Mouse (Mus musculus): ENCODE results near the gene Gga1.

Gga1 gene

DNA sequence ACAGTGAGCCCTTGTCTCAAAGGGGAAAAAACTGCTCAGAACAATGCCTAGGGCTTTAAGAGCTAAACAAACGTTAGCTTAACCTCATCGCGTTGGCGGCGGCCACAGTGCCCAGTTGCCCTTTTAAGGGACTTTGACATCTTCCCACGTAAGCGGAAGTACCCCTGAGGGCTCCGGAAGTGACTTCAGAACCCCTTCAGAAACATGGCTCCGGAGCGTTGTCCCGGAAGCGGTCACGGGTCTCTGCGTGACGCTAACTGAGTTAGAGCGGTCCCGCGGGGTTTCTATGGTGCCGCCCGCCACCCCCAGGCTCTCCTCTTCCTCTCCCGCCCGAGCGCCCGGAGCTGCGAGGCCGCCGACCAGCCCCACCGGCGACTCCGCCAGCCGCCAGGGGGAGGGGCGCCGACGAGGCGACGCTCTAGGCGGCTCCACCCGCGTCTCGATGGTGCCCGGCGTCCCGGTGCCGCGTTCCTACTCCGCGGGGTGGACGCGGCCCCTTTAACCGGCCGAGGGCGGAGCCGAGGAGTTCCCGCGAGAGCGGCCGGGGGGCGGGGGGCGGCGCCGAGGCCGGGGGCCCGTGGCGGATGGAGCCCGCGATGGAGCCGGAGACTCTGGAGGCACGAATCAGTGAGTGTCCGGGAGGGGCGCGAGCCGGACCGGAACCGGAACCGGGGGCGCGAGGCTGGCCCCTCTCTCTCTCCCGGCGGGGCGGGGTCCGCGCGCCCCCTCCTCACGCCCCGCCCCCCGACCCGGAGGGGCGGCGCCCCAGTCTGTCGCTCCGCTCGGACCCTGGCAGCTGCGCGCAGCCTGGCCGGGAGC is at the start of gene Gga1:
TSS of gene Gga1 (plus strand) at position 200 of the 819 bp plus-strand sequence.
- DNase-seq = peak; percentile 95 to 97

DNA sequence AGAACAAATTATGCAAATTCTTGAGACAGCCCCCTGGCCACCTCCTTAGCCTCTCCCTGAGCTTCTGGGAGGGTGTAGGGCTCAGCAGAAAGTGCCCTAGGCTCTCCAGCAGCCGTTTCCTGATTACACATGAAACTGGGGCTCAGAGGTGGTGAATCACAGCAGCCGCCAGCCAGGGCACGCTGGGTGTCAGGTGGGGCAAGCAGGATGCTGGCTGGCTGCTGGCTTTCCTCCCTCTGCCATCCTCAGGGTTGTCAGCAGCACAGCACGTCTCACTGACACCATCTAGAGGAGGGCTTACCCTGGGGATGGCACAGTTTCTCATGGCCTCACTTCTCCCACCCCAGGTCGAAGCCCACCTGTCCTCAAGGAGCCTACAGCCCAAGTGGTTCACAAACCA is 48.7 kb upstream of the Gga1 start:
- no peak for DNase-seq

DNA sequence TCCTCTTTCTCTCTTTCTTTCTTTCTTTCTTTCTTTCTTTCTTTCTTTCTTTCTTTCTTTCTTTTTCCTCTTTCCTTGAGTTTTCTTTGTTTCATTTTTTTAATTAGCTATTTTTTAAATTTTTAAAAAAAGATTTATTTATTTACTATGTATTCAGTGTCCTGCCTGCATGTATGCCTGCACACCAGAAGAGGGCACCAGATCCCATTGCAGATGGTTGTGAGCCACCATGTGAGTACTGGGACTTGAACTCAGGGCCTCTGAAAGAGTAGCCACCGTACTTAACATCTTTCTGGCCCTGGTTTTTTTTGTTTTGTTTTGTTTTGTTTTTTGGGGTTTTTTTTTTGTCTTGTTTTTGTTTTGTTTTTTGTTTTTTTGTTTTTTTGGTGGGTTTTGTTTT is 47.4 kb upstream of the Gga1 start:
- DNase-seq = no peak

DNA sequence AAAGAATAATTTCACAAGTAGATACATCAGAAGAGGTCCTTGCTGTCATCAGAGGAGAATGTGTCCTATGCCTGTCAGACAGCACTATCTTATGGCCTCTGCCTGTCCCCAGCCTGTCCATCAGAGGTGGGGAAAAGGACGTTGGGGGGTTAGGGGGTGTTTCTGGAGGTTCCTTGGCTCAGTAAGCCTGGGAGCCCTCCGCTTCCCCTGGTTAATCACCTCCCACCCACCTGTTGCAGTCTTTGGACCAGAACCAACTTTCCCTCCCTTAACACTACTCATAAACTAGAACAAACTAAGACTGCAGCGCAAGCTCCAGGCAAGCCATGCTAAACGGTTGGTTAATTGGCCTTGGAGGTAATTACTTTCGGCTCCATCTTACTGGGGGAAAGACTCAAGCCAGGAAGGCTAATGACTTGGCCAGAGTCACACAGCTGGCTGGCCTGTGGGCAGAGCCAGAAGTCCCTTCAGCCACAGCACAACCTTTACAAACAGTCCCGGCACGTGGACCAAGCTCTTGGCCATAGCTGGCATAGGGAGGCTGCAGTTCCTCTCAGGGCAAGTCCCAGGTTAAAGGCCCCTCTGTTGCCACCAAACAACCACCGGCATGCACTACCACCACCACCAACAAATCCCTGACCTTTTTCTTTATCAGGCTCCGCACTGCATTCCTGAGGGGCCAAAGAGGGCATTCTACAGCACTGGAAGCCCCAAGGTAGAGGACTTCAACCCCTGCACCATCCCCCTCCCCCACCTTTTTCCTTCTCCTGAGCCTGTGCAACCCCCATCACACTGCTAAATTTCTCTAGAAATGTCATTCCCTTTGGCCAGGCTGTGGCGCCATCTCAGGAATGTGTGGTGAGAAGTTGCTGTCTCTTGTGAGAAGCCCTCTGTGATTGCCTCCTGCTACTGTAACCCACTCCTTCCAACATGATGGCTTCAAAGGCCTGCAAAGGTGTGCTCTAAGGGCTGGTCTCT is 46.0 kb upstream of the Gga1 start:
- DNase-seq = no peak

DNA sequence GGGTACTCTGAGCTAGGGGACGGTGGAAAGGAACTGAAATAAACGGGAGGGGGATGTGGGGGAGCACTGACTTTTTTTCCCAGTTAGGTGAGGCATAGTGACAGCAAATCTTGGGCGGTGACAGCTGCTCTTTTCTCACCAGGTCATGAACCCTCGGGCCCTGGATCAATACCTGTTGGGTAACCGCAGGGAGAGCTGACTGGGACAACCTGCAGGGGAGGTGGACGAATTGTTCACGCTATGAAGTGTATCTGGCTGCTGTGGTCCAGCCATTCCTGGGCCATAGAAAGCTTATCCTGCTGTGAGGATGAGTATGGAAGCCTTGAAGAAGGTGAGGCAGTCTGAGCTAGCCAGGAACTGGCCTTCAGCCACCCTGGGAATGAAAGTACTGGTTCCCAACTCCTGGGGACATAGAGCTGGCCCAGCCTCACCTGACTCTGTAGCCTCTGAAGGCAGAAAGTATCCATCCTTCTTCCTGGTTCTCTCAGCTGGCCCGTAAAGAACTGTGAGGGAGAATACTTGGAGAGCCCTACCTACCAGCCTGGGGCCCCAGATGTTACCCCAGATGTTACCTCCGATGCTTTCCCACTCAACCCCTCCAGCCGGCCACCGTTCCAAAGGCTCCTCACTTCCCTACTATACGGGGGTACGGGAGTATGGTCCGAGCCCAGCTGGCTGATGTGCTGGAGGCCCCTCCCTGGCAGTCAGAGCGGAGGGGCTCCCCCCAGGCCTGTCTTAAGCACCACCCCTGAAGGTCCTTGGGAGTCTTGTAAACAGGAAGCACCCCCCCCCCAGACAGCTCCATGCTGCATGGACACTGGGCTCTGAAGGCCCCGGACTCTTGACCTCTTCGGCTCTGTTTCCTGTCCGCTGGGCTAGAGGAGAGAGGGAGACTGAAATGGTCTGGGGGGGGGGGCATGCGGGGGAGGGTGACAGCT is 45.0 kb upstream of the Gga1 start:
- peak; percentile 64 to 80 for DNase-seq

DNA sequence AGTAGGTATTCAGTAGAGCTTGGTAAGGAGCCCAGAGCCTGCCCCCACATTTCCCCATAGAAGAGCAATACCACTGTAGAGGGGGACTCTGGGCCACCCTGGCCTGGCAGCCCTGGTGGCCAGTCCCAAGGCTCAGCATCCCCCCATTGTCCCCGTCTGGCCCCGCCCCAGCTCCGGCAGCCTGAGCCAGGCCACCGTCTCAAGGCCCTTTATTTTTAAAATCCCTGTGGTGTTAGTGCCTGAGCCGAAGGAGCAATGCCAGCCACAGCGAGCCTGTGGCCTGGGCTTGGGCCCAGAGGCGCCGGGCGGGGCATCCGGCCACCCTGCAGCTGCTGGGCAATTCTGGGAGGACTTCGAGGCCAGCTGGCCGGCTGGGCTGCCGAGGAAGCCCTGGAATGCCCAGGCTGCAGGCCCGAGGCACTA is 44.3 kb upstream of the Gga1 start:
- DNase-seq = peak; percentile 85 to 87

DNA sequence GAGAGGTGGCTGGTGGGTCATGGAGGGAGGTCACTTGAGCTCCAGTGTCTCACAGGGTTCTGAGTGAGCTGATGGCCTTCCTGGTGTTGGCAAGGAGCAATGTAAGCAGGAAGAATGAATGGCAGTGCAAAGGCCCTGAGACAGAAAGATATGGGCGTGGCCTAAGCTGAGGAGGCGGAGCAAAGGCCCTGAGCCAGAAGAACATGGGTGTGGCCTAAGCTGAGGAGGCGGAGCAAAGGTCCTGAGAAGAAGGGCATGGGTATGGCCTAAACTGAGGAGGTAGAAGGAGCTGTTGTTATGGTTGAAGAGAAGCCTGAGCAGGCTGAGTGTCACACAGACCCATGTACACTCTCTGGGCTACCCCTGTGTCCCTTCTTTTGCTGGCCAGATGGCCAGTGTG is 43.4 kb upstream of the Gga1 start:
- DNase-seq = no peak

DNA sequence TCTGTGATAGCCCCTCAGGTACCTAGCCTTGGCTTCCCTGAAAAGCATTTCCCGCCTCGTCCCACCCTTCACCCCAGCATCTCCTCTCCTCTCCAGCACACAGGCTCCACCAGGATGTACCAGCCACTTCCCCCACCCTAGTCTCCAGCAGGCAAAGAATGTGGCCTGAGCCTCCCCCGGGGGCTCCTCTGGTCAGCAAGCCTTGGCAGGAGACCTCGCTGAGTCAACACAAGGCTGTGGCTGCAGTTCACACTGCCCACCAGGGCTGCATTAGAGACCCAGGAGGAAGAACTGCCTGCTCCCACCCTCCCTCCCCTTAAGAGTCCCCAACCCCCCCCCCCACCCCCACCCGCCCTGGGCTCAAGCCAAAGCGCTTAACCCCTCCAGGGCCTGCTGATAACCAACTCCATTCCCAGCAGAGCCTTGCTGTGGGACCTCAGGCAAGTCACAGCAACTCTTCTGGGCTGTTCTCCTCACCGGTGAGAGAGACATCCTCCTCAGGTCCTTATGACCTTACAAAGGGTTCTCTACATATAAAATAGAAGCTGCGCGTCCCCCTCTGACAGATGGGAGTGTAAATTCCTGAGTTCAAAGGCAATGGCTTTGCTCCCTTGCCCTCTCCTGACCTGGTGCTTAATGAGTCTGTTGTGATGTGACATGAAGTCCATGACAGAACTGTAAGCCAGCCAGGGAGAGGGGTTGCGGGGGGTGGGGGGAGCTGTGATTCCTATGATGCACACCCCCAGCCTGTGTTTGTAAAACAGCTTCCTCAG is 42.6 kb upstream of the Gga1 start:
- DNase-seq = peak in 1 of 2 experiments; percentile 30

DNA sequence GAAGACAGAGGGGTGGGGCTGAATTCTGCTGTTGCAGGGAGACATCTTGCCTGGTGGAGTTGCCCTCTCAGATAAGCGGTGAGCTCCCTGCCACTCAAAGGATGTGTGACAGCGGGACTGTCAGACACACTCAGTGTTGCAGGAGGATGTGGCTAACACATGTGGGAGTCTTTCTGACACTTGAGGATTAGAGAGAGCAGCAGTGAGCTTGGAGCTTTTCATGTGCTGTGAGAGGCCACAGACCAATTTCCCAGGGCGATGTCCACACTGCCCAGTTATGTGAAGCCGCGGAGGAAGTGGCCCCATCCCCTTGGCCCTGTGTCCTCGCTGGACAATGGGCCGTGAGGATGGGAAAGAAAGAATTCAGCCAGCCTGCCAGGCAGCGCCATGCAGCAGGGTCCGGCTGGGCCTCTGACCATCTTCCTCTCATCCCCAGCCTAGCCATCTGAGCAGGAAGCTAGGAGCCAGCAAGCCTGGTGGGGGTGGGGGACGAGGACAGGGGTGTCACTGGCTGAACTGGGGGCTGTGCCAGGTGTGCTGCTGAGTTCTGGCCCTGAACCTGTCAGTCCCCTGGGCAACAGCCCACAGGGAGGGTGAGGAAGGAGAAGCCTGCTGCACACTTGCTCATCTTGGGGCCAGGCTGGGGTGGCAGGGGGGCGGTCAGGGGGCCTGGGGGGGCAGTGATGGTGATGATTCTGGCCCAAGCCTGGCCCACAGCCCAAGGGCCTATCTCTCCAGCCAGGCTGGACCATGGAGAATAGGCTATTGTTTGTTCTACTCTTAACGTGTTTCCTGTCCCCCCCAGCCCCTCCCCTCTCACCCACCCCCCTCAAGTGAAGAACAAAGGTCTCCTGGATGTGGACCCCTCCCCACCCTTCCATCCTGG is 41.5 kb upstream of the Gga1 start:
- peak; percentile 60 to 75 for DNase-seq

DNA sequence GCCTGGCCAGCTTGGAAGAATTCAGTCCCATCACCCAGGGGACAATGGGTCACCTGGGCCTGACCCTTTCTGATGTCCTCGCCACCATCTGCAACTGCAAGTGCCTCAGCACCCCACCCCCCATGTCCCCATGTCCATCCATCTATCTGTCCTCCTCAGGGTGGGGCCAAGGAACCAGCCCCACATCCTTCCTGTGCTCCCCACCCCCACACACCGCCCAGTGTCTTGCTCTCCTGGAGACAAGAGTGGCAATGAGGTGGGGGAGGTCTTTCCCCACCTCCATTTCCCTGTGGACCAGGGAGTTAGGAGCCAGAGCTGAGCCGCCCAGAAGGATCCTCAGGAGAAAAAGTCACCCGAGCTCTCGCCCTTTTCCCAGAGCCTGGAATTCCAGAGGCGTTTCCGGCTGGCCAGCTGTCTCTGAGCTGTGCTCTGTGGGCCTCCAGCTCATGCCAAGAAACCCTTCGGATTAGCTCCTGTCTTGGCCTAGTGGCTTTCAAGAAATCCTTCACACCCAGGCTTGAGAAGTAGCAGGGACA is 40.8 kb upstream of the Gga1 start:
- DNase-seq = peak; percentile 71 to 84

DNA sequence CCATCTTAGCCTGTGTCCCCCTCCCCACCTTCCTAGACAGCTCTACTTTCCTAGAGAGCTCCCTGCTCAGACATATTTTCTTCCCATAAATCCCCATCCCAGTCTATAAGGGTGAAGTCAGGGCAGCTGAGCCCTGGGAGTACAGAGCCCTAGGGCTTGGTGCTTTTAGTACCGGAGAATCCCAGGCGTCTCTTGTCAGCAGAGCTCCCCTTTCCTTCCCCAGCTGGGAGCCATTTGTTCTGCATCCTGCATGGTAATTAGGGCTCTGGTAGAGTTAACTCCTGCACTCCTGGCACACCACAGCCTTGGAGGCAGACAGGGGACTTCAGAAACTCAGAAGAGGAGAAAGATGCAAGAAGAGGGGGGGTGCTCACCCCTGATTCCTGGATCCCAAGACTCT is 37.2 kb upstream of the Gga1 start:
- DNase-seq = no peak

DNA sequence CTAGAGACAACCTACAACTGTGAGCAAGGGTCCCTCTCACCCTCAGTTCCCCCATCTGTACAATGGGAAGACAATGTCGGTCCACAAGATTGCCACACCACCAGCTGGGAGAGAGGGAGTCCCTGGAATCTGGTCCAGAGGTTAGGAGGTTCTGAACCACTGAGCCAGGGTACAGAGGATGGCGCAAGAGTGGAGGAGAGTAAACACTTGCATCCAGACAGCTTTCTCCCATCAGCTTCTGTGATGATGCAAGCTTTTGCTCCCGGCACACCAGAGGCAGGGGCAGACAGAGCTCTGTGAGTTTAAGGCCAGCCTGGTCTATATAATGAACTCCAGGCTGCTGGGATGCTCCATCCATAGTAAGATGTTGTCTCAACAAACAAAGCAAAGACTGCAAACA is 36.7 kb upstream of the Gga1 start:
- DNase-seq = peak; percentile 70 to 78

DNA sequence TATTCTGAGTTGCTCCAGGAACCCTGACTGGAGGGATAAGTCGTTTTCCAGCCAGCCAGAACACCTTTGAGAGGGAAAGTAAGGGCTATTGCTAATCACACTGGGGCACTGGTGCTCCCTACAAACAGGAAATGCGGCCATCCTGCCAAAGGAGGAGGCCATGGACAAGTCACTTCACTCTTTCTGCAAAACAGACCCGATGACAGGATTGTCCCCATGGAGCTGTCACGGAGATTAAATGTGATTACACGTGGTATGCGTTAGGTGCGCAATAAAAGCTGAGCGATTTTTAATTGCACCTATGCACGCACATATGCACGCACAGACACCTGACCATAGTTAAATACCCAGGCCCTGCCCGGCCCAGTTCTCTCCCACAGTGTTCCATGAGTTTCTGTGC is 36.2 kb upstream of the Gga1 start:
- no peak for DNase-seq

DNA sequence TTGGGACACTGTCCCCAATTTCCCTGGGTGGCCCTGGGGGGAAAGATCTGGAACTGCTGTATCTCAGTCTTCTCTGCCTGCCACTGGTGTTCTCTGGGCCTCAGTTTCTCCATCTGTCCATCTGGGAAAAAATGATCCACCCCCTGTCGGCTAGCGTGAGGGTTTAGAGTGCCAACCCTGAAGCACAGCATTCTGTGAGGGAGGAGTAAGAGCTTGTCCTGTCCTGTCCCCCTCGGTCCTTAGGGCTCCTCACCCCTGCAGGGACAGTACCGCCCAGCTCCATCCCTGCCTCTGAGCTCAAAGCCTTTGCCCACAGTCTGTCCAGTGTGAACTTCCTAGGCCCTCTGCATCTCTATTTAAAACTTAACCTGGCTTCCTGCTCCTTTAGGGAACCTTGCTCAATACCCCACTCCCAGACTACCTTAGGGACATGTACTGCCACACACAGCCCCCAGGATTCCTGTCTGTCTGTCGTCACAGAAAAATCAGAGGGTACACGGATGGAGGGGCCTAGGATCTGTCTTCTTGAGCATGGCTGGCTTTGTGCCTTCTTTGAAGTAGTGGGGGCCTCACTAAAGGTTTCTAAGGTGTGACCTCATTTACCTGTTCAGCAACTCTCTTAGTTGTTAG is 35.7 kb upstream of the Gga1 start:
- no peak for DNase-seq

DNA sequence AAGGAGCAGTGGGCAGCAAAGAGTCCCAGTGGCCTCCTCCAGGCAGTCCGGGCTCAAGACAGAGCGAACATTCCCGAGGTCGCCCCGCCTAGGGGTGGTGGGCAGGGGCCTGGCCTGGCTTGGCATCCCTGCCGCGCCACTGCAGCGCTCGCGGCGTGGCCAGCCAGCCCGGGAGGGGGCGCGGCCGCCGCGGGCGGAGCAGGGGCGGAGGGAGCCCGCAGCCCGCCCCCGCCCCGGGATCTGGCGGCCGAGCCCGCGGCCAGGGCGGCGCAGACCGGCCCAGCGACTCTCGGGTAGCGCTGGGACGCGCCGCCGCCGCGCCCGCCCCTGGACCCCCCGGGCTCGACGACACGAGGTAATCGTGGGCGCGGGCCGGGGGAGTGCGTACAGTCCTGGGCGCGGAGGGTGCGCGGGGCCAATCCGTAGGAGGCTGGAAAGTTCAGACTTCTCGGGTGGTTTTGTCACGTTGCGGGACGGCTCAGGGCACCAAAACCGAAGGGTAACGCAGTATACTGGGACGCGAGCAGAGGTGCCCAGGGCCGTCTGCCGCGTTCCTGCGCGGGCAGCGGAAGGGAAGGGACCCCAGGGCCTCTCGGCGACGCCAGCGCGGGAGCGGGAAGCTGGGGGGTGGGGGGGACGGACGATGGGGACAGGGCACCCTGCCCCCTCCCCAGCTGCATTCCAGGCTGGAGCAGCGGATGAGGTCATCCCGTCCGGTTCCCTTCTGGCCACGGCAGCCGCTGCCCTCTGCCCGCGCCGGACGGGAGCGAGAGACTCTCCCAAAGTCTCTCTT is 34.4 kb upstream of the Gga1 start, which contains the start of gene Cdc42ep1:
TSS of gene Cdc42ep1 (plus strand) at position 254 of the 793 bp plus-strand sequence.
- DNase-seq = peak; percentile 80 to 88

DNA sequence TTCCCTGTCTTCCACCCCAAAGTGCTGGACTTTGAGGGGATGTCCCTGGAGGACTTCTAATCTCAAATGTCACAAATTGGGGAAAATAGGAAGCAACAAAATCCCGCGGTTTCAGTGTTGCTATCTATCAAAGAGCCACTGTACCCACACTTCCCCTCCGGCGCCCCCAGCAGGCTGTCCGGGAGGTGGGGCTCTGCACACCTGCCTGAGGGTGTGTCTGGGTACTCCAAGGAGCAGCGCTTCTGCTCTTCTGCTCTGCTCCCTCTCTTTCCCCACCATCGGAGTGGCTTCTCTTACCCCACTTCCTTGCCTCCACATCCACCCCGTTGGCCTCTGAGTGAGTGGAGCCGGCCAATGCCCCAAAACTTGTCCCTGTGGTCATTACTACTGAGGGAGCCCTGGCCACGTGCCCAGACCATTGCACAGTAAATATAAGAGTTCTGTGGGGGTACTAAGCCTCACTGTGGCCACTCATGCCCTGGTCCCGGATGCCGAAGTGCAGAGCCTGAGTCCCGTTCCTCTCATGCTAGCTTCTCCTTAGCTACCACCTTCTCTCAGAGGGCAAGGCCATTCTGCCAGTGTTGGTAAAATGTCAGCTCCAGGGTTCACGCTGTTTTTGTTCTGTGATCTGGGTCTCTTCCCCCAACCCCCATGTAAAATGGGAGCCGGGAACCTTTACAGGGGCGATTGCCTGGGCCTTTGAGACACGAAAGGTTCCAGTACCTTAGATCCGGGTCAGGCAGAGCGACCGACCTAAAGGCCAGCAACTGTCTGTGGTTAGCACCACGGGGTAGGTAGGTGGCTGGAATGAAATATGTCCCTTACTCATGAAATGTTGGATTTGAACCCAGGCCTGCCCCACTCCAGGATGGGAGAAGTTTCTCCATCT is 33.2 kb upstream of the Gga1 start:
- peak; percentile 47 to 60 for DNase-seq

DNA sequence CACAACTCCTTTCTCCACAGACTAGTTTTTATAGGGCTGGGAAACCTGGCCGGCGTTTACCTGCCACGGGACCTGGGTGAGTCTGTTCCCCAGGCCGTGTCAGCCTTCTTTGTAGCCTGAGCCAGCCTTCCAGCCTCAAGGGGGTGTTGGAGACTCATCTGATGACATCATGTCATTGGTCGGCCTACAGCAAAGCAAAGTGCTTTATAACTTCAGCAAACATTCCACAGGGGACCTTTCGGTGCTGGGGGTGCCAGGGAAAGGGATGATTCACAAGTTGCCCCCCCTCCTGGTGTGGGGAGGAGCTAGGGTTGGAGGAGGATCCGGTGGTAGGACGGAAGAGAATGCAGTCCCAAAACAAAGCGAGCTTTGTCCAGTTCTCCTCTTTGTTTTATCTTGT is 32.2 kb upstream of the Gga1 start:
- DNase-seq = peak; percentile 76 to 88

DNA sequence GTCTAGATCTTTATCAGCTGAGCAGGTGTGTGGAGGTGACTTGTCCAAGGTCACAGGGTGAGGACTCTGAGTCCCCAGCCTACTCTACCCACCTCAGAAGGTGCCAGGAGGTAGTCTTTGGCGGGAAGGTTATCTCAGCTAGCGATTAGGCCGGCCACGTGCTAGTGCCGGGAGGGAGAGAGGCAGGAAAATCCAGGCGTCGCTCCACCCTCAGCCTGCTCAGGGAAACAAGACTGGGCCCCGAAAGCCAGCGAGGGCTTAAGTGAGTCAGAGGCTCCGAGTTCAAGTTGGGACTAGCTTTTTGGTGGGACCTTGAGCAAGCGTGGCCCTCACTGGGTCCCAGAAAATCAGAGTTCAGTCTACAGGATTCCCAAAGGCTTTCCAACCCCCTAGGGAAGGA is 31.7 kb upstream of the Gga1 start:
- DNase-seq = peak; percentile 53 to 60
